Mouse (Mus musculus): ENCODE measurements around the gene Gm3233.
"Not testable (repeated sequence)": the region's sequence is repeated elsewhere in the genome, so short reads cannot be mapped to it uniquely, and the experiment has no call there.

Gm3233 gene

DNA sequence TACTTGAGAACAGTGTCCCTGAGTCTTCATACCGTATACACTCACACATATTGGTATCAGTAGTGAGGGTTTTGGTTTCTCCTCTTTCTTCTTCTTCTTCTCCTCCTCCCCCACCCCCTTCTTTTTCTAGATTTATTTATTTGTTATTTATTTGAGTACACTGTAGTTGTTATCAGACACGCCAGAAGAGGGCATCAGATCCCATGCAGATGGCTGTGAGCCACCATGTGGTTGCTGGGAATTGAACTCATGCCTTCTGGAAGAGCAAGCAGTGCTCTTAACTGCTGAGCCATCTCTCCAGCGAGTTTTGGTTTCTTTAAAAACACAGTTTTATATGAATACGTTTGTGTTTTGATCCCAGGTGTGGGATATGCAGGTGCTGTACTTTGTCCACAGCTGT is 31.2 kb downstream of the Gm3233 start:
- no peak for DNase-seq (ENCODE audit: low spot score)

DNA sequence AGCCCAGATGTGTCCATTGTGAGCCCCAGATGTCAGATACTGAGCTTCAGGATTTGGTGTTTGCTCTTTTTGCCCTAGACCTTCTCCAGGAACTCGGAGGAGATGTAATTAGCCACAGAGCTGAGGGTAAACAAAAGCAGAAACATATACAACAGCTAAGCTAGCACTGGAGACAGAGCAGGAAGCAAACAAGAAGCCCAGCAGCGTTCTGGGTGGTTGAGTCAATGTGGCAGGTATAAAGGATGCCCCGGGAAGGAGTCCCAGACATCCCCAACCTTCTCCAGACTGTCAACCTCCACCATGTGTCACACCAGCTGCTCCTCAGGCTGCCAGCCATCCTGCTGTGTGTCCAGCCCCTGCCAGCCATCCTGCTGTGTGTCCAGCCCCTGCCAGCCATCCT is 33.3 kb downstream of the Gm3233 start, which contains the start of gene Gm10100:
Gene Gm10100, plus strand, starts transcription at position 301 of the 400 bp plus-strand sequence.
- no peak for DNase-seq (ENCODE audit: low spot score)

DNA sequence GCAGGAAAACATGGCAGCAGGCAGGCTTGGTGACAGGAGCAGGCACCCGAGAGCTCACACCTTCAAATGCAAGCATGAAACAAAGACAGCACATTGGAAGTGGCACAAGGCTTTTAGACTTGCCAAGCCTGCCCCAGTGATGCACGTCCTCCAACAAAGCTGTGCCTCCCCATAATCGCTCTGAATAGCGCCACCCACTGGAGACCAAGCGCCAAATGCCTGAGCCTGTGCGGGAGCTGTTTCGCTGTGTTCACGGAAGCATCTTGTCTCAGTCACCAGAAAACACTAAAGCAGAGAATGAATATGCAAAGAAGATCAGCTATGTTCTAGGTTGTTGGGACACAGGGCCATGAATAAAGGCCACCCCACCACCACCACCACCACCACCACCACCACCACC is 34.6 kb downstream of the Gm3233 start:
- DNase-seq (ENCODE audit: low spot score) = no peak

DNA sequence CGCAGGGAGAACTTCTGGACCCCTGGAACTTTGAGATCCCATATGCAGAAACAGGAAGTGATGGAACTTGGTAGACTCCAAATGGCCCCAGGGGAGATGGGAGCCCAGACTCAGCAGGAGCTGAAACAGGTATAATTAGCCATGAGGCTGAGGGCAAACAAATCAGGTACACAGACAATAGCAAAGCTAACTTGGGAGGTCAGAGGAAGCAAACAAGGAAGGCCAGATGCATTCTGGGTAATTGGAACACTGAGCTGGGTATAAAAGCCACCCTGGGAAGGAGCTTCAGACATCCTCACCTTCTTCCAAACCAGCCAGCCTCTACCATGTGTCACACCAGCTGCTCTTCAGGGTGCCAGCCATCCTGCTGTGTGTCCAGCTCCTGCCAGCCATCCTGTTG is 39.2 kb downstream of the Gm3233 start, which contains the start of gene Krtap12-1:
Gene Krtap12-1, plus strand, starts transcription at position 301 of the 400 bp plus-strand sequence.
- DNase-seq (ENCODE audit: low spot score) = not testable (repeated sequence)

DNA sequence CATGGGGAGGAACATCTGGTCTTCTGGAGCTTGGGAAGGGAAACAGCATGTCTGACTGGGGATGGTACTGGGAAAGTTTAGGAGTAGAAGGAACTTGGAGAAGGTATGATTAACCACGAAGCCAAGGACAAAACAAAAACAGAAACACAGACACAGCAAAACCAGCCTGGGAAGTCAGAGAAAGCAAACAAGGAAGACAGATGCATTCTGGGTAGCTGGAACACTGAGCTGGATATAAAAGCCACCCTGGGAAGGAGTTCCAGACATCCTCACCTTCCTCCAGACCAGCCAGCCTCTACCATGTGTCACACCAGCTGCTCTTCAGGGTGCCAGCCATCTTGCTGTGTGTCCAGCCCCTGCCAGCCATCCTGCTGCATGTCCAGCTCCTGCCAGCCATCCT is 44.0 kb downstream of the Gm3233 start, which contains the start of gene Gm10142:
Gene Gm10142, plus strand, starts transcription at position 301 of the 400 bp plus-strand sequence.
- DNase-seq (ENCODE audit: low spot score) = no peak

DNA sequence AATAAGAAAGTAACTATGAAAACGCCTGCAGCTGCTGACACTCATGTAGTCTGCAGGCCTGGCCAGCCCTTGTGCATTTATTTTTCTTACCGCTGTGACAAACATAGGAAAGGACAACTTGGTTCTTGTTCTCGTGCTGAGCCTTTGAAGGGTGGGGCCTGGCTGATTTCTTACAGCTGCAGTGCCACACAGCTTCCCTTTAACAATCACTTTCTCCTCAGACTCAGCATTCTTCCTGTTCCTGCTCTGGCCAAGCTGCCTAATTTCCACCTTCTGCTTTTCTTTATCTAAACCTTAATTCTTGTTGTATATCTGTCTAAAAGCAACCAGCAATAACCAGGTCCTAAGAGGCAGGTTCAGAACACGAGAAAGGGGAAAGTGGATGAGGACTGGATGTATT is 45.7 kb downstream of the Gm3233 start:
- DNase-seq (ENCODE audit: low spot score) = no peak

DNA sequence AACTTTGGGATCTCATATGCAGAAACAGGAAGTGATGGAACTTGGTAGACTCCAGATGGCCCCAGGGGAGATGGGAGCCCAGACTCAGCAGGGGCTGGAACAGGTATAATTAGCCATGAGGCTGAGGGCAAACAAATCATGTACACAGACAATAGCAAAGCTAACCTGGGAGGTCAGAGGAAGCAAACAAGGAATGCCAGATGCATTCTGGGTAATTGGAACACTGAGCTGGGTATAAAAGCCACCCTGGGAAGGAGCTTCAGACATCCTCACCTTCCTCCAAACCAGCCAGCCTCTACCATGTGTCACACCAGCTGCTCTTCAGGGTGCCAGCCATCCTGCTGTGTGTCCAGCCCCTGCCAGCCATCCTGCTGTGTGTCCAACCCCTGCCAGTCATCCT is 48.3 kb downstream of the Gm3233 start, which contains the start of gene Gm10024:
Gene Gm10024, plus strand, starts transcription at position 301 of the 400 bp plus-strand sequence.
- DNase-seq (ENCODE audit: low spot score) = not testable (repeated sequence)

DNA sequence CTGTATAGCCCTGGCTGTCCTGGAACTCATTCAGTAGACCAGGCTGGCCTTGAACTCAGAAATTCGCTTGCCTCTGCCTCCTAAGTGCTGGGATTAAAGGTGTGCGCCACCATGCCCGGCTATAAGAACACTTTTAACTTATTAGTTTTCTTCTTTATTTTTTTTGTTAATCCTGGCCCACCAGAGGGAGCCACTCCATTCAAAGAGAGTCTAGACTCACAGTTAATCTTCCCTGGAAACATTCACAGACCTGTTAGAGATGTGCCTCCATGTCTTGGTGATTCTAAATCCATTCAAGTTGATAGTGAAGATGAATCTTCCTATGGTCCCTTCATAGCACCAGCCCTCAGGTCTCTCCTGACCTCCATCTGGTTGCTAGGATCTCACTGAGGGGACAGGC is 49.7 kb downstream of the Gm3233 start:
- no peak for DNase-seq (ENCODE audit: low spot score)
